Mouse (Mus musculus): ENCODE data around the gene Apba1. TPM values are rescaled to one million over a fixed set of nuclear protein-coding genes. Genes with fewer than 3 reads are reported as not detected.

Gene Apba1
- polyA plus RNA-seq, 1 experiment from 2014 or later, result 1.3 TPM

GRCm38 (mm10) chr19:23860151-23860820 lies 101.6 kb downstream of the Apba1 start:
- no peak overlapping the region for H3K4me2 ChIP-seq (ENCODE audit: low read length)
- TF ChIP-seq CTCF (IDR thresholded peaks at IDR 0.05; ENCODE audit: low read depth), result peak; percentile 73
- no peak for ATAC-seq (replicated peaks; ENCODE audit: low FRiP score, low read depth)

DNA sequence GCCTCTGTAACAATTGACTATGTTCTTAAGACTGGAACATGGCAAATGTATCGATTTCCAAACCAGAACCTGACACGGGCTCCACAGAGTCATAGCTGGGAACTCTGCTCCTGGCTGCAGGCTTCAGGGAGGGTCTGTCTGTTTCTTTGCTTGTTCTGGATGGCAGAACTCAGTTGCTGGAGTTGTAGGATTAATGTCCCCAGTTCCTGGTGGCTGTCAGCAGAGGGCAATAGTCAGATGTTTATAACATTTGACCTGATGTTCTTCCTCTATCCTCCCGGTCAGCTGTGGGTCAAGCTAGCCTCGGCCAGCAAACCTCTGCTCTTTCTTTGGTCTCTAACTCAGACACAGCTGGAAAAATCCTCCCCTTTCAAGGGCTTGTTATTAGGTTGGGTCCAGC lies 104.0 kb downstream of the Apba1 start:
- H3K9me3 ChIP-seq (replicated peaks; ENCODE audit: low read length), result no peaks in the 10 kb centered on the region
- no peaks in the 10 kb centered on the region for H3K36me3 ChIP-seq (ENCODE audit: insufficient read depth, low read length)
- 28% methylated on average over 4 of the region's 4 CpGs for WGBS
- peak; percentile 63 for TF ChIP-seq CTCF (IDR thresholded peaks at IDR 0.05; ENCODE audit: low read depth)
- H3K4me3 ChIP-seq (replicated peaks; ENCODE audit: low read depth, low read length), result no peak overlapping the region
- peak; percentile 72 for DNase-seq (ENCODE audit: low spot score)
- no peaks in the 10 kb centered on the region for H3K4me1 ChIP-seq (replicated peaks; ENCODE audit: insufficient read depth, low read length)
- ATAC-seq (replicated peaks; ENCODE audit: low FRiP score, low read depth), result 0 out of 2 replicates have a peak, but pooled peaks have one; percentile 21
- no peak overlapping the region for H3K9ac ChIP-seq (ENCODE audit: low read depth, low read length)
- no peak overlapping the region for H3K4me2 ChIP-seq (ENCODE audit: low read length)
- no peaks in the 10 kb centered on the region for H3K27me3 ChIP-seq (ENCODE audit: insufficient read depth, low read length)
- no peak overlapping the region for H3K27ac ChIP-seq

More at GRCm38 (mm10) chr19:23860151-23860820, 101.6 kb downstream of the Apba1 start:
- Histone ChIP-seq H3K4me3 (replicated peaks; ENCODE audit: low read depth, low read length) (no peak overlapping the region), H3K9me3 (replicated peaks; ENCODE audit: low read length) (no peaks in the 10 kb centered on the region), H3K9ac (ENCODE audit: low read depth, low read length) (no peak overlapping the region), H3K27ac (no peak overlapping the region), H3K36me3 (ENCODE audit: insufficient read depth, low read length) (no peaks in the 10 kb centered on the region), H3K27me3 (ENCODE audit: insufficient read depth, low read length) (no peaks in the 10 kb centered on the region), H3K4me1 (replicated peaks; ENCODE audit: insufficient read depth, low read length) (no peaks in the 10 kb centered on the region)
- peak; percentile 72 for DNase-seq (ENCODE audit: low spot score)
- WGBS, result 28% methylated on average over 13 of the region's 13 CpGs

DNA sequence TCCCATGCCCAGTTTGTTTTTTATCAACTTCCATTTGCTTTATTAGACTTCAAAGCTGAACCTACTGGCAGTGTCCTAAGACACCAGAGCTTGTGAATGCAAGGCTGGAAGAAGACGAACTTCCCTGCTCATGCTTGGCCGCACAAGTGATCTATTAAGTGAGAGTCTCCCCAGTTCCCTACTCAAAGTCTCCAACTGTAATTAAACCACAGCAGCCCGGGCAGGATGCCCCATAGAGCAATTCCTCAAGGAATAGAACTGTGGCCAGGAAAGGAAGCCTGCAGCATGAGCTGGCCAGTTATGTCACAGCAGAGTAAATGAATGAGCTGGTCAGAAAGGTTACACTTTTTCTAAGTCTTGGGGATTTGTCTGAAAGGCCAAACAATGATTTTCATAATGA lies 105.3 kb downstream of the Apba1 start:
- Histone ChIP-seq H3K36me3 (ENCODE audit: insufficient read depth, low read length) (no peaks in the 10 kb centered on the region), H3K27me3 (ENCODE audit: insufficient read depth, low read length) (no peaks in the 10 kb centered on the region), H3K9me3 (replicated peaks; ENCODE audit: low read length) (no peaks in the 10 kb centered on the region), H3K27ac (no peak overlapping the region), H3K4me1 (replicated peaks; ENCODE audit: insufficient read depth, low read length) (no peaks in the 10 kb centered on the region), H3K4me3 (replicated peaks; ENCODE audit: low read depth, low read length) (no peak overlapping the region), H3K4me2 (ENCODE audit: low read length) (no peak overlapping the region), H3K9ac (ENCODE audit: low read depth, low read length) (no peak overlapping the region)
- 22% methylated on average over 3 of the region's 3 CpGs for WGBS
- peak; percentile 40 for DNase-seq (ENCODE audit: low spot score)
- TF ChIP-seq CTCF (IDR thresholded peaks at IDR 0.05; ENCODE audit: low read depth), result no peak
- ATAC-seq (replicated peaks; ENCODE audit: low FRiP score, low read depth), result 0 out of 2 replicates have a peak, but pooled peaks have one; percentile 33

- no peak overlapping the region for H3K4me3 ChIP-seq (replicated peaks; ENCODE audit: low read depth, low read length)
- no peak overlapping the region for H3K27ac ChIP-seq
- 91% methylated on average over 9 of the region's 9 CpGs for WGBS
- no peak overlapping the region for H3K4me2 ChIP-seq (ENCODE audit: low read length)
- no peak for TF ChIP-seq CTCF (IDR thresholded peaks at IDR 0.05; ENCODE audit: low read depth)
- no peaks in the 10 kb centered on the region for H3K27me3 ChIP-seq (ENCODE audit: insufficient read depth, low read length)
- H3K9me3 ChIP-seq (replicated peaks; ENCODE audit: low read length), result no peaks in the 10 kb centered on the region
- H3K9ac ChIP-seq (ENCODE audit: low read depth, low read length), result no peak overlapping the region
- ATAC-seq (replicated peaks; ENCODE audit: low FRiP score, low read depth) (no peak), DNase-seq (ENCODE audit: low spot score) (no peak)
- no peaks in the 10 kb centered on the region for H3K4me1 ChIP-seq (replicated peaks; ENCODE audit: insufficient read depth, low read length)
- no peaks in the 10 kb centered on the region for H3K36me3 ChIP-seq (ENCODE audit: insufficient read depth, low read length)
Measured at GRCm38 (mm10) chr19:23866045-23866444, 107.4 kb downstream of the Apba1 start.

DNA sequence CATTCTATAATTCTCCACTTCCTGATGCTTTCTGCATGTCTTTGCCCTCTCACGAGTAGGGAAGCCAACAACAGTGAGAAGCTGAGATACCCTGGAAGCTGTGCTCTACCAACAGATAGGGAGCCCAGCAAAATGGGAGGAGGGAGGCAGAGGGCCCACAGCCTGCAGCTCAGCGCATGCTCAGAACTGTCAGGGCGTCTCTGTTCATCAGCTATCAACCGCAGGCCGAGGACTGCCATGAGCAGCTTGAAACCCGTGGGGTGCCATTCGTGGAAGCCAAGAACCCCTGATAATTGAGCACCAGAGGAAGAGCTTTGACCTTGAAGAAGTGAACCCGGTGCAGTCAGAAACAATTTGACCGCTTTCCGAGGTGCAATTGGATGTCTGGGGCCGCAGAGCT lies 108.4 kb downstream of the Apba1 start:
- DNase-seq (ENCODE audit: low spot score), result no peak
- no peaks in the 10 kb centered on the region for H3K4me1 ChIP-seq (replicated peaks; ENCODE audit: insufficient read depth, low read length)
- H3K9me3 ChIP-seq (replicated peaks; ENCODE audit: low read length), result no peaks in the 10 kb centered on the region
- no peak overlapping the region for H3K4me2 ChIP-seq (ENCODE audit: low read length)
- H3K27ac ChIP-seq, result no peak overlapping the region
- H3K27me3 ChIP-seq (ENCODE audit: insufficient read depth, low read length), result no peaks in the 10 kb centered on the region
- H3K4me3 ChIP-seq (replicated peaks; ENCODE audit: low read depth, low read length), result no peak overlapping the region
- no peak overlapping the region for H3K9ac ChIP-seq (ENCODE audit: low read depth, low read length)
- 88% methylated on average over 11 of the region's 11 CpGs for WGBS
- H3K36me3 ChIP-seq (ENCODE audit: insufficient read depth, low read length), result no peaks in the 10 kb centered on the region
- TF ChIP-seq CTCF (IDR thresholded peaks at IDR 0.05; ENCODE audit: low read depth), result no peak
- no peak for ATAC-seq (replicated peaks; ENCODE audit: low FRiP score, low read depth)

GRCm38 (mm10) chr19:23867589-23867988 lies 108.9 kb downstream of the Apba1 start:
- no peak for DNase-seq (ENCODE audit: low spot score)
- 91% methylated on average over 7 of the region's 7 CpGs for WGBS
- no peaks in the 10 kb centered on the region for H3K36me3 ChIP-seq (ENCODE audit: insufficient read depth, low read length)
- H3K4me3 ChIP-seq (replicated peaks; ENCODE audit: low read depth, low read length), result no peak overlapping the region
- H3K27me3 ChIP-seq (ENCODE audit: insufficient read depth, low read length), result no peaks in the 10 kb centered on the region
- no peaks in the 10 kb centered on the region for H3K4me1 ChIP-seq (replicated peaks; ENCODE audit: insufficient read depth, low read length)
- H3K9me3 ChIP-seq (replicated peaks; ENCODE audit: low read length), result no peaks in the 10 kb centered on the region
- TF ChIP-seq CTCF (IDR thresholded peaks at IDR 0.05; ENCODE audit: low read depth), result no peak
- H3K9ac ChIP-seq (ENCODE audit: low read depth, low read length), result no peak overlapping the region
- H3K4me2 ChIP-seq (ENCODE audit: low read length), result no peak overlapping the region
- H3K27ac ChIP-seq, result no peak overlapping the region
- no peak for ATAC-seq (replicated peaks; ENCODE audit: low FRiP score, low read depth)

- Histone ChIP-seq H3K27me3 (ENCODE audit: insufficient read depth, low read length) (no peaks in the 10 kb centered on the region), H3K27ac (no peak overlapping the region), H3K9ac (ENCODE audit: low read depth, low read length) (no peak overlapping the region), H3K4me2 (ENCODE audit: low read length) (no peak overlapping the region), H3K9me3 (replicated peaks; ENCODE audit: low read length) (no peaks in the 10 kb centered on the region), H3K4me1 (replicated peaks; ENCODE audit: insufficient read depth, low read length) (no peaks in the 10 kb centered on the region), H3K36me3 (ENCODE audit: insufficient read depth, low read length) (no peaks in the 10 kb centered on the region), H3K4me3 (replicated peaks; ENCODE audit: low read depth, low read length) (no peak overlapping the region)
- DNase-seq (ENCODE audit: low spot score), result no peak
- 86% methylated on average over 6 of the region's 6 CpGs for WGBS
- no peak for TF ChIP-seq CTCF (IDR thresholded peaks at IDR 0.05; ENCODE audit: low read depth)
- ATAC-seq (replicated peaks; ENCODE audit: low FRiP score, low read depth), result no peak
Measured at GRCm38 (mm10) chr19:23874502-23874901, 115.8 kb downstream of the Apba1 start.
